Mouse (Mus musculus) MEL (cell line): ENCODE measurements around the gene Senp1. TPM values are rescaled to one million over a fixed set of nuclear protein-coding genes. Genes with fewer than 3 reads are reported as not detected.

Source experiments
- DNase-seq: peaks from one replicate; pipeline ENCODE4 v3.0.0; 2011; ENCODE audit warnings: low read depth, low spot score
- H3K27ac ChIP-seq: 2 replicates; pipeline ENCODE4 v1.5.1; 2012; ENCODE audit warnings: low read depth, mild to moderate bottlenecking, control low read depth, low read length, moderate library complexity; ENCODE audit not compliant: control insufficient read depth
- H3K27me3 ChIP-seq, 2 experiments: fragments of 150-350 bp in 1 of 2; sonication (generic) in 1 of 2; 2 replicates each; pipeline ENCODE4 v1.6.1; 2012; ENCODE audit warnings: low read length in 2 of 2, mild to moderate bottlenecking in 2 of 2, improper control_type of control experiment in 1 of 2, moderate library complexity in 1 of 2; ENCODE audit not compliant: insufficient read depth in 2 of 2, control insufficient read depth in 1 of 2
- H3K36me3 ChIP-seq, 2 experiments: 2 replicates each; pipeline ENCODE4 v1.6.1; 2012 to 2014; ENCODE audit warnings: low read length in 2 of 2, improper control_type of control experiment in 1 of 2, inconsistent platforms in 1 of 2, mild to moderate bottlenecking in 1 of 2; ENCODE audit not compliant: insufficient read depth in 2 of 2, control insufficient read depth in 1 of 2
- H3K4me1 ChIP-seq, 2 experiments: fragments of 150-350 bp in 1 of 2; sonication (generic) in 1 of 2; 2 replicates each; pipeline ENCODE4 v1.6.1; 2012; ENCODE audit warnings: low read length in 2 of 2, improper control_type of control experiment in 1 of 2, mild to moderate bottlenecking in 1 of 2; ENCODE audit not compliant: insufficient read depth in 2 of 2, control insufficient read depth in 1 of 2
- H3K4me3 ChIP-seq, 2 experiments: fragments of 150-350 bp in 1 of 2; sonication (generic) in 1 of 2; 2 replicates each; pipeline ENCODE4 v1.5.1; 2012; ENCODE audit warnings: low read depth in 2 of 2, low read length in 2 of 2, mild to moderate bottlenecking in 2 of 2, moderate library complexity in 2 of 2, control low read depth in 1 of 2, improper control_type of control experiment in 1 of 2; ENCODE audit not compliant: control insufficient read depth in 1 of 2, insufficient read depth in 1 of 2
- H3K79me2 ChIP-seq: 2 replicates; pipeline ENCODE4 v1.6.1; 2012; ENCODE audit warnings: mild to moderate bottlenecking, low read length, moderate library complexity; ENCODE audit not compliant: control insufficient read depth, poor library complexity, insufficient read depth
- H3K9ac ChIP-seq: 2 replicates; pipeline ENCODE4 v1.6.1; 2012; ENCODE audit warnings: low read depth, mild to moderate bottlenecking, control low read depth, low read length, moderate library complexity; ENCODE audit not compliant: control insufficient read depth, poor library complexity, severe bottlenecking
- H3K9me3 ChIP-seq: fragments of 150-350 bp; sonication (generic); replicated peaks from 2 replicates; pipeline ENCODE4 v1.6.1; 2012; ENCODE audit warnings: mild to moderate bottlenecking, low read length, improper control_type of control experiment, moderate library complexity; ENCODE audit not compliant: insufficient read depth
- BHLHE40 ChIP-seq: IDR thresholded peaks from 2 replicates; pipeline ENCODE4 v1.6.1; 2012; ENCODE audit warnings: low read depth, mild to moderate bottlenecking, inconsistent platforms, low read length, improper control_type of control experiment, borderline replicate concordance
- CHD2 ChIP-seq: IDR thresholded peaks from 2 replicates; pipeline ENCODE4 v1.6.1; 2011; ENCODE audit warnings: low read length, improper control_type of control experiment
- E2F4 ChIP-seq: IDR thresholded peaks from 2 replicates; pipeline ENCODE4 v1.6.1; 2011; ENCODE audit warnings: low read depth, low read length, improper control_type of control experiment, borderline replicate concordance
- ELF1 ChIP-seq: IDR thresholded peaks from 2 replicates; pipeline ENCODE4 v1.6.1; 2014; ENCODE audit warnings: low read depth, mild to moderate bottlenecking, inconsistent platforms, low read length, improper control_type of control experiment, moderate library complexity
- ETS1 ChIP-seq: IDR thresholded peaks from 2 replicates; pipeline ENCODE4 v1.6.1; 2012; ENCODE audit warnings: low read depth, mild to moderate bottlenecking, inconsistent platforms, low read length, improper control_type of control experiment, moderate library complexity
- GABPA ChIP-seq: IDR thresholded peaks from 2 replicates; pipeline ENCODE4 v1.6.1; 2012; ENCODE audit warnings: low read depth, mild to moderate bottlenecking, inconsistent platforms, low read length, improper control_type of control experiment, moderate library complexity
- HCFC1 ChIP-seq: IDR thresholded peaks from 2 replicates; pipeline ENCODE4 v1.6.1; 2012; ENCODE audit warnings: low read depth, mild to moderate bottlenecking, inconsistent platforms, low read length, improper control_type of control experiment, moderate library complexity
- JUND ChIP-seq: IDR thresholded peaks from 2 replicates; pipeline ENCODE4 v1.6.1; 2011; ENCODE audit warnings: low read depth, mild to moderate bottlenecking, improper control_type of control experiment, low read length
- KAT2A ChIP-seq: conservative IDR thresholded peaks from 2 replicates; pipeline ENCODE4 v1.6.1; 2012; ENCODE audit warnings: low read depth, low read length, improper control_type of control experiment, inconsistent platforms
- MAFK ChIP-seq: IDR thresholded peaks from 2 replicates; pipeline ENCODE4 v1.6.1; 2011; ENCODE audit warnings: low read depth, mild to moderate bottlenecking, low read length, improper control_type of control experiment, borderline replicate concordance
- MAX ChIP-seq: IDR thresholded peaks from 2 replicates; pipeline ENCODE4 v1.6.1; 2011; ENCODE audit warnings: low read length, improper control_type of control experiment
- MEF2A ChIP-seq: IDR thresholded peaks from 2 replicates; pipeline ENCODE4 v1.6.1; 2014; ENCODE audit warnings: low read depth, mild to moderate bottlenecking, inconsistent platforms, low read length, improper control_type of control experiment; ENCODE audit not compliant: poor library complexity, insufficient replicate concordance, severe bottlenecking; ENCODE audit errors: extremely low read depth
- MYC ChIP-seq: IDR thresholded peaks from 2 replicates; pipeline ENCODE4 v1.6.1; 2011; ENCODE audit warnings: low read depth, mild to moderate bottlenecking, low read length, improper control_type of control experiment, moderate library complexity
- NELFE ChIP-seq: IDR thresholded peaks from 2 replicates; pipeline ENCODE4 v1.6.1; 2011; ENCODE audit warnings: low read depth, low read length, improper control_type of control experiment
- POLR2A ChIP-seq, 2 experiments: IDR thresholded peaks; 2 replicates each; pipeline ENCODE4 v1.6.1; 2011 to 2012; ENCODE audit warnings: low read length in 2 of 2, mild to moderate bottlenecking in 2 of 2, control low read depth in 1 of 2, improper control_type of control experiment in 1 of 2, low read depth in 1 of 2, moderate library complexity in 1 of 2; ENCODE audit not compliant: control insufficient read depth in 1 of 2, insufficient read depth in 1 of 2, poor library complexity in 1 of 2
- POLR2AphosphoS2 ChIP-seq: IDR thresholded peaks from 2 replicates; pipeline ENCODE4 v1.6.1; 2011; ENCODE audit warnings: low read length, improper control_type of control experiment
- RCOR1 ChIP-seq: IDR thresholded peaks from 2 replicates; pipeline ENCODE4 v1.6.1; 2012; ENCODE audit warnings: low read depth, mild to moderate bottlenecking, inconsistent platforms, low read length, improper control_type of control experiment
- TBP ChIP-seq: IDR thresholded peaks from 2 replicates; pipeline ENCODE4 v1.8.0; 2011; ENCODE audit warnings: low read depth, low read length, improper control_type of control experiment
- TCF12 ChIP-seq: IDR thresholded peaks from 2 replicates; pipeline ENCODE4 v1.6.1; 2014; ENCODE audit warnings: low read depth, mild to moderate bottlenecking, inconsistent platforms, low read length, improper control_type of control experiment, moderate library complexity
- USF1 ChIP-seq: IDR thresholded peaks from 2 replicates; pipeline ENCODE4 v1.6.1; 2014; ENCODE audit warnings: low read depth, mild to moderate bottlenecking, inconsistent platforms, low read length, improper control_type of control experiment, moderate library complexity
- ZC3H11A ChIP-seq: IDR thresholded peaks from 2 replicates; pipeline ENCODE4 v1.6.1; 2012; ENCODE audit warnings: low read depth, mild to moderate bottlenecking, inconsistent platforms, low read length, improper control_type of control experiment
- ZMIZ1 ChIP-seq: IDR thresholded peaks from 2 replicates; pipeline ENCODE4 v1.6.1; 2012; ENCODE audit warnings: low read depth, mild to moderate bottlenecking, inconsistent platforms, low read length, improper control_type of control experiment, moderate library complexity
- ZNF384 ChIP-seq: IDR thresholded peaks from 2 replicates; pipeline ENCODE4 v1.6.1; 2012; ENCODE audit warnings: low read depth, mild to moderate bottlenecking, inconsistent platforms, low read length, improper control_type of control experiment
- polyA plus RNA-seq, 2 experiments: library from polyadenylated mRNA; stranded (reverse) in 1 of 2; unstranded in 1 of 2; fragments of >175 nt in 1 of 2; fragments of >200 nt in 1 of 2; gene quantifications; 2 replicates each; pipeline versions ENCODE4 v1.2.1 to v1.2.4; 2012; ENCODE audit warnings: low replicate concordance in 2 of 2, low read depth in 1 of 2; ENCODE audit not compliant: insufficient read length in 2 of 2, insufficient read depth in 1 of 2, missing spikeins in 1 of 2
- total RNA-seq: library from RNA; depleted of rRNA; stranded (reverse); fragments of 300-350 nt; gene quantifications from 2 replicates; pipeline ENCODE4 v1.2.3, GENCODE M21; 2012

Senp1 gene
- total and polyA plus RNA-seq, 3 experiments, result 34.1 to 96.5 TPM; not detected in 1

- no peak for TF ChIP-seq RCOR1
- peak; percentile 64 to 96; a peak in 3 of 4 replicates for TF ChIP-seq POLR2A (IDR thresholded peaks at IDR 0.05; ENCODE audit: control insufficient read depth in 1 of 2, insufficient read depth in 1 of 2, low read depth in 1 of 2, low read length in 2 of 2, poor library complexity in 1 of 2)
- peak; percentile 86 for TF ChIP-seq ELF1
- TF ChIP-seq USF1, result no peak
- peak; percentile 94; the same call in 1 of the 2 replicates for TF ChIP-seq E2F4
Measured at GRCm38 (mm10) chr15:98093121-98094011, at the start of gene Senp1 (continued).

GRCm38 (mm10) chr15:98142515-98142914 lies 49.0 kb upstream of the Senp1 start:
- peaks cover 6 to 15% of the 10 kb centered on the region in 2 experiments for H3K36me3 ChIP-seq
- H3K4me3 ChIP-seq, result no peak overlapping the region
- no peak overlapping the region for H3K27ac ChIP-seq
- peaks cover 9% of the 10 kb centered on the region for H3K79me2 ChIP-seq
- peaks cover 6 to 13% of the 10 kb centered on the region in 2 experiments; a peak in 3 of 4 replicates for H3K4me1 ChIP-seq
- no peak overlapping the region for H3K9ac ChIP-seq
- H3K9me3 ChIP-seq, result no peaks in the 10 kb centered on the region
- no peak for DNase-seq
- no peaks in the 10 kb centered on the region for H3K27me3 ChIP-seq
- no peak for TF ChIP-seq BHLHE40
- TF ChIP-seq ZNF384, result no peak
- TF ChIP-seq POLR2AphosphoS2, result no peak

- DNase-seq, result no peak
- peaks cover 9% of the 10 kb centered on the region for H3K79me2 ChIP-seq
- TF ChIP-seq CHD2, result no peak
- no peak for TF ChIP-seq MAFK
- no peak for TF ChIP-seq POLR2A (IDR thresholded peaks at IDR 0.05; ENCODE audit: control insufficient read depth in 1 of 2, insufficient read depth in 1 of 2, low read depth in 1 of 2, low read length in 2 of 2, poor library complexity in 1 of 2)
- TF ChIP-seq MEF2A, result no peak
- TF ChIP-seq KAT2A, result no peak
- TF ChIP-seq TBP, result no peak
- TF ChIP-seq ZC3H11A, result no peak
- no peak for TF ChIP-seq ETS1
- no peak for TF ChIP-seq BHLHE40
- TF ChIP-seq NELFE, result no peak
- no peak for TF ChIP-seq MYC
- TF ChIP-seq ZMIZ1, result no peak
- no peak for TF ChIP-seq HCFC1
- no peak for TF ChIP-seq RCOR1
- TF ChIP-seq TCF12, result no peak
- no peak for TF ChIP-seq MAX
- TF ChIP-seq JUND, result no peak
- TF ChIP-seq USF1, result no peak
- TF ChIP-seq GABPA, result no peak
- H3K9me3 ChIP-seq, result no peaks in the 10 kb centered on the region
- no peak overlapping the region for H3K4me3 ChIP-seq
- H3K27ac ChIP-seq, result no peak overlapping the region
- no peak overlapping the region for H3K9ac ChIP-seq
- peaks cover 4 to 15% of the 10 kb centered on the region in 2 experiments for H3K36me3 ChIP-seq
- no peaks in the 10 kb centered on the region for H3K27me3 ChIP-seq
- H3K4me1 ChIP-seq, result peaks cover 4 to 9% of the 10 kb centered on the region in 2 experiments; a peak in 2 of 4 replicates
Measured at GRCm38 (mm10) chr15:98140809-98141208, 47.3 kb upstream of the Senp1 start.
